Mouse (Mus musculus) CH12.LX (cell line): Measurements from ENCODE around the gene Arsb.

ENCODE experiments used
- CTCF ChIP-seq, 2 experiments: IDR thresholded peaks in 1 of 2; conservative IDR thresholded peaks in 1 of 2; 2 replicates each; pipeline ENCODE4 v1.5.1; 2011 to 2012; ENCODE audit warnings: low read depth in 2 of 2, low read length in 2 of 2, improper control_type of control experiment in 1 of 2, inconsistent platforms in 1 of 2, mild to moderate bottlenecking in 1 of 2, moderate library complexity in 1 of 2
- EP300 ChIP-seq: IDR thresholded peaks from 2 replicates; pipeline ENCODE4 v1.6.1; 2011; ENCODE audit warnings: low read length, improper control_type of control experiment
- GABPA ChIP-seq: IDR thresholded peaks from 2 replicates; pipeline ENCODE4 v1.6.1; 2012; ENCODE audit warnings: low read depth, low read length, improper control_type of control experiment, inconsistent platforms; ENCODE audit not compliant: insufficient replicate concordance
- HCFC1 ChIP-seq: IDR thresholded peaks from 2 replicates; pipeline ENCODE4 v1.6.1; 2012; ENCODE audit warnings: low read depth, mild to moderate bottlenecking, inconsistent platforms, low read length, improper control_type of control experiment
- MAZ ChIP-seq: IDR thresholded peaks from 2 replicates; pipeline ENCODE4 v1.6.1; 2012; ENCODE audit warnings: low read depth, mild to moderate bottlenecking, inconsistent platforms, low read length, improper control_type of control experiment, moderate library complexity
- MXI1 ChIP-seq: IDR thresholded peaks from 2 replicates; pipeline ENCODE4 v1.6.1; 2011; ENCODE audit warnings: mild to moderate bottlenecking, low read depth, low read length, improper control_type of control experiment
- NELFE ChIP-seq: IDR thresholded peaks from 2 replicates; pipeline ENCODE4 v1.6.1; 2011; ENCODE audit warnings: low read depth, low read length, improper control_type of control experiment
- POLR2A ChIP-seq: IDR thresholded peaks from 2 replicates; pipeline ENCODE4 v1.6.1; 2011; ENCODE audit warnings: low read depth, mild to moderate bottlenecking, improper control_type of control experiment, low read length
- TCF12 ChIP-seq: IDR thresholded peaks from 2 replicates; pipeline ENCODE4 v1.6.1; 2014; ENCODE audit warnings: low read depth, mild to moderate bottlenecking, inconsistent platforms, low read length, improper control_type of control experiment
- USF1 ChIP-seq: IDR thresholded peaks from 2 replicates; pipeline ENCODE4 v1.6.1; 2014; ENCODE audit warnings: low read depth, mild to moderate bottlenecking, inconsistent platforms, low read length, improper control_type of control experiment
- ZC3H11A ChIP-seq: IDR thresholded peaks from 2 replicates; pipeline ENCODE4 v1.6.1; 2012; ENCODE audit warnings: low read depth, mild to moderate bottlenecking, inconsistent platforms, low read length, improper control_type of control experiment
- ZKSCAN1 ChIP-seq: IDR thresholded peaks from 2 replicates; pipeline ENCODE4 v1.6.1; 2012; ENCODE audit warnings: low read depth, inconsistent platforms, low read length, improper control_type of control experiment, borderline replicate concordance
- ZNF384 ChIP-seq: IDR thresholded peaks from 2 replicates; pipeline ENCODE4 v1.6.1; 2012; ENCODE audit warnings: low read depth, low read length, improper control_type of control experiment, inconsistent platforms

DNA sequence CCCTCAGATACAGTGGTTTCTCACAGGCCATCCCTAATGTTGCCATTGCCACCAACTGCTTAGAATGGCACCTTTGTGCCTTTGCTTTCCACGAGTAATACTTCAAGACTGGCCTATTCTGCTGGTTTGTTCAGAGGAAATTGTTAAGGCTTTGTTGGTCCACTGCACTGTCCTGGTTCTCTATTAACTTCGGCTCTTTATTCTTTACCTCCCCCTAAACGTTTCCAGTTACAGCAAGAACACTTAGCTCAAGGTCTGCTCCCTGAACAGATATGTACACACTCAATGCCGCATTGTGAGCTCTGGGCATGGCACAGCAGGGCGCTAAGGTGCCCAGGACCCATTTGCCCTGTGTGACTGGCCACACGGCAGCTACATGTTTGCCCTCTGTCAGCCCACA, 119.8 kb downstream of the Arsb start:
- TF ChIP-seq ZNF384 (no peak), EP300 (no peak), GABPA (no peak), POLR2A (no peak), NELFE (no peak), CTCF (conservative IDR thresholded peaks at IDR 0.05 in 1 of 2, IDR thresholded peaks at IDR 0.05 in 1 of 2; ENCODE audit: low read depth in 2 of 2, low read length in 2 of 2) (no peak), HCFC1 (no peak), MAZ (no peak), USF1 (no peak), MXI1 (no peak), ZKSCAN1 (no peak), TCF12 (no peak), ZC3H11A (no peak)
